Mouse (Mus musculus) C2C12 (cell line): ENCODE data around the gene H2-D1. TPM values are rescaled to one million over a fixed set of nuclear protein-coding genes. Genes with fewer than 3 reads are reported as not detected.
"Not testable (repeated sequence)": the region's sequence is repeated elsewhere in the genome, so short reads cannot be mapped to it uniquely, and the experiment has no call there.

Experiments
- H3K27me3 ChIP-seq: one replicate; pipeline ENCODE4 v1.6.1; 2011; ENCODE audit not compliant: control insufficient read depth, insufficient read depth, insufficient read length
- H3K36me3 ChIP-seq: one replicate; pipeline ENCODE4 v1.6.1; 2011; ENCODE audit not compliant: control insufficient read depth, insufficient read depth
- H3K4me3 ChIP-seq: one replicate; pipeline ENCODE4 v1.5.1; 2011; ENCODE audit warnings: mild to moderate bottlenecking, control low read depth; ENCODE audit not compliant: poor library complexity, insufficient read depth, severe bottlenecking
- H3K79me2 ChIP-seq: one replicate; pipeline ENCODE4 v1.6.1; 2011; ENCODE audit not compliant: control insufficient read depth, insufficient read depth
- H3K79me3 ChIP-seq: one replicate; pipeline ENCODE4 v1.6.1; 2011; ENCODE audit warnings: low read depth, control low read depth
- H3ac ChIP-seq: one replicate; pipeline ENCODE3; 2011; ENCODE audit warnings: low read depth; ENCODE audit not compliant: control insufficient read depth, insufficient read length
- CEBPB ChIP-seq: IDR thresholded peaks from one replicate; pipeline ENCODE4 v1.6.1; 2011; ENCODE audit warnings: low read depth, mild to moderate bottlenecking, control low read depth, moderate library complexity
- CTCF ChIP-seq: IDR thresholded peaks from one replicate; pipeline ENCODE4 v1.5.1; 2011; ENCODE audit not compliant: control insufficient read depth, insufficient read depth, insufficient read length
- FOSL1 ChIP-seq: IDR thresholded peaks from one replicate; pipeline ENCODE4 v1.8.0; 2011; ENCODE audit warnings: mild to moderate bottlenecking, low read length; ENCODE audit not compliant: poor library complexity, insufficient read depth, severe bottlenecking
- MAX ChIP-seq: IDR thresholded peaks from one replicate; pipeline ENCODE4 v1.6.1; 2011; ENCODE audit warnings: mild to moderate bottlenecking, control low read depth
- MYOD1 ChIP-seq: IDR thresholded peaks from one replicate; pipeline ENCODE4 v1.6.1; 2011; ENCODE audit warnings: low read depth; ENCODE audit not compliant: control insufficient read depth, insufficient read length
- MYOG ChIP-seq: IDR thresholded peaks from one replicate; pipeline ENCODE4 v1.6.1; 2011; ENCODE audit not compliant: control insufficient read depth, insufficient read length; ENCODE audit errors: extremely low read depth
- USF1 ChIP-seq: IDR thresholded peaks from one replicate; pipeline ENCODE4 v1.6.1; 2011; ENCODE audit warnings: low read depth, mild to moderate bottlenecking, control low read depth, moderate library complexity
- polyA plus RNA-seq: library from polyadenylated mRNA; unstranded; fragments of >200 nt; fragmentation: generic; extraction: Trizol; gene quantifications from one replicate; pipeline ENCODE4 v1.2.1, GENCODE M21; 2012; ENCODE audit warnings: missing spikeins

H2-D1 gene
- polyA plus RNA-seq, 1 experiment: 23.5 TPM

- TF ChIP-seq USF1 (no peak), CEBPB (no peak)
- no peak overlapping the region for H3K4me3 ChIP-seq
- H3ac ChIP-seq: no peak overlapping the region
- H3K27me3 ChIP-seq: peaks cover 4% of the 10 kb centered on the region
- H3K79me3 ChIP-seq: no peaks in the 10 kb centered on the region
- H3K36me3 ChIP-seq: no peaks in the 10 kb centered on the region
- no peaks in the 10 kb centered on the region for H3K79me2 ChIP-seq
Observed at GRCm38 (mm10) chr17:35278049-35278448, 15.5 kb downstream of the H2-D1 start.

DNA sequence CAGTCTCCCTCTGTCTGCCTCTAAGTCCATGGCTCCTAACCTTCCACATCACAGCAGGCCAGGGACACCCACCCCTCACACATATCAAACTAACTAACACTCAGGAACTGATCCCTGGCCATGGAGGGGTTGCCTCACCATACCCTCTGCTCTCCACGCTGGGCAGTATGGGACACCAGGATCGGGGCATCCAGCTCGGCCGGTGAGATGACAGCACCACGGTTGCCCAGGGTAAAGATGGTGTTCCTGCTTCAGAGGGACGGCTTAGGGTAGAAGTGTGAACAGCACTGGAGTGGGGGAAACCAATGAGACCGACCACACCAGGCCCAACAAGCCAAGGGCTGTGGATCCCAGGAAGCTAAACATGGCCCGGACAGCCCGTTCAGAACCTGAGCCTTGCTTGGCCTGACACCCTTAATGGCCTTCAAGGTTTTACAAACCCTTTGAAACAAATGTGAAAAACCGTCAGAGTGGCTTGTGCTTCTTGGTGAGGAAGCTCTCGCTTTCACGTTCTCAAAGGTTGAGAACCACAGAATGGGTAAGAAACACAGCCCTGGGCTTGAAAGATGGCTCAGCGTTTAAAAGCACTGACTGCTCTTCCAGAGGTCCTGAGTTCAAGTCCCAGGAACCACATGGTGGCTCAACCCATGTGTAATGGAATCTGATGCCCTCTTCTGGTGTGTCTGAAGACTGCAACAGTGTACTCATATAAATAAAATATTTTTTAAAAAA, 16.6 kb downstream of the H2-D1 start:
- TF ChIP-seq USF1 (no peak), CTCF (no peak), MYOD1 (no peak), MYOG (no peak)
- Histone ChIP-seq H3K4me3 (no peak overlapping the region), H3K27me3 (peaks cover 4% of the 10 kb centered on the region), H3K79me2 (no peaks in the 10 kb centered on the region), H3K36me3 (no peaks in the 10 kb centered on the region), H3K79me3 (no peaks in the 10 kb centered on the region), H3ac (no peak overlapping the region)

DNA sequence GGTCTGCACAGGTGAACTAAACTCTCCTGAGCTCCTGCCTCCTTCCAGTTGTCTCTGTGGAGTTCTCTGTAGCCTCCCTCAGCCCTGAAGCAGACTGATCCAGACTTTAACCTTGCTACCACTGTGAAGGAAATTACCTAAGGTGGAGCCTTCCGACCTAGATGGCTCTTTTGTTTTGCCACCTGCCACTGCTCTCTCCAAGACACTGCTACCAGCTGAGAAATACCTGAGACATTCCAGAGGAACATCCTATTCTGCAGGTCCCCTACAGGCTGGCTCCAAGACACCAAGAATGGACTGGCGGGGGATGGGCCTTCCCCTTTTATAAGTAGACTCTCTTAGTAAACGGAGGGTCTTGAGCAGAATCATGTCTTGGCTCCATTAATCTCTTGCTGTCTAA, 17.7 kb downstream of the H2-D1 start:
- no peaks in the 10 kb centered on the region for H3K36me3 ChIP-seq
- no peak for TF ChIP-seq USF1
- no peak for TF ChIP-seq FOSL1
- TF ChIP-seq CTCF: no peak
- TF ChIP-seq MYOG: no peak
- no peak for TF ChIP-seq MAX
- TF ChIP-seq MYOD1: no peak
- TF ChIP-seq CEBPB: no peak
- H3ac ChIP-seq: no peak overlapping the region
- peaks cover 7% of the 10 kb centered on the region for H3K27me3 ChIP-seq
- no peak overlapping the region for H3K4me3 ChIP-seq
- H3K79me2 ChIP-seq: no peaks in the 10 kb centered on the region
- H3K79me3 ChIP-seq: no peaks in the 10 kb centered on the region

DNA sequence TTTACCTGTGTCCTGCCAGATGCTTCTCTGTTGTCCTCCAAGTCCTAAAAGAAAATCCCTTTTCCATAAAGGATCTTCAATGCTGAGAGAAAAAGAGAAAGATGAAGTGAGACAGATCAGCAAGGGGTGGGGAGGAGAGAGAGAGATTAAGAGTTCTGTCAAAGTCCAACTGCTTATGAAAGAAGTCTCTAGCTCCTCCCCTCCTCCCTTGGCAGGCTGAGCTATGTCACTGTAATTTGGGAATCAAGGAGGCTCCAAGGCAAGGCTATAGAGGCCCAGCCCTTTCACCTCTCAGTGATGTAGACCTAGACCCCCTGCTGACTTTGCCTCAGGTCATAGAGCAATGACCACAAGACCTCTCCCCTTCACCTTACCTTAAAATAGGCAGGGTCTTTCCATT, 22.9 kb downstream of the H2-D1 start:
- H3K79me2 ChIP-seq: no peaks in the 10 kb centered on the region
- TF ChIP-seq CTCF (no peak), FOSL1 (no peak), USF1 (no peak), CEBPB (no peak), MYOG (no peak), MAX (no peak), MYOD1 (no peak)
- H3K79me3 ChIP-seq: no peaks in the 10 kb centered on the region
- H3K4me3 ChIP-seq: no peak overlapping the region
- H3K27me3 ChIP-seq: peaks cover 14% of the 10 kb centered on the region
- no peak overlapping the region for H3ac ChIP-seq
- no peaks in the 10 kb centered on the region for H3K36me3 ChIP-seq

- H3K36me3 ChIP-seq, H3K4me3 ChIP-seq, H3ac ChIP-seq, H3K27me3 ChIP-seq, H3K79me3 ChIP-seq, H3K79me2 ChIP-seq: not testable (repeated sequence)
- TF ChIP-seq CTCF: peak; percentile 41
Observed at GRCm38 (mm10) chr17:35295796-35296195, 33.3 kb downstream of the H2-D1 start.

- H3K79me3 ChIP-seq, H3K27me3 ChIP-seq, H3K79me2 ChIP-seq, H3ac ChIP-seq, H3K4me3 ChIP-seq, H3K36me3 ChIP-seq: not testable (repeated sequence)
Observed at GRCm38 (mm10) chr17:35300261-35300945, 37.9 kb downstream of the H2-D1 start.
